Mouse (Mus musculus): ENCODE data around the gene Vmn1r189. TPM values are rescaled to one million over a fixed set of nuclear protein-coding genes. Genes with fewer than 3 reads are reported as not detected.
A peak's percentile ranks its signal among the peaks of the same experiment; 100 is the strongest.

Vmn1r189 gene
- polyA plus RNA-seq, 1 experiment: not detected

DNA sequence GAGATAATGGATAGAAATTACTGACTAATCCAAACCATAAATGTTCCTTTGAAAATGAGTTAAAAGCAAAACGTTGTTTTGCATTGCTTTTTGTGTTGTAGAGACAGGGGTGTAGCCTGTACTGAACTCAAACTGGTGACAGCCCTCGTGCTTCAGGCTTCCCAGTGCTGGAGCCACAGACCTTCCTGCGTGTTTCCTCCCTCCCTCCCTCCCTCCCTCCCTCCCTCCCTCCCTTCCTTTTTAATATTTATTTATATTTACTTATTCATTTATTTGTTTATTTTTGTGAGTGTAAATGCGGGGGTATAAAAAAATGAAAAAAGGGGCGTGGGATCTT is 54.1 kb downstream of the Vmn1r189 start:
- Histone ChIP-seq H3K4me3 (ENCODE audit: low read depth, low read length) (peak overlapping the region; percentile 93), H3K9me3 (replicated peaks; ENCODE audit: control insufficient read depth, insufficient read depth, low read length, poor library complexity, severe bottlenecking) (no peaks in the 10 kb centered on the region), H3K27me3 (ENCODE audit: control insufficient read depth, insufficient read depth, low read length, poor library complexity, severe bottlenecking) (no peaks in the 10 kb centered on the region), H3K4me1 (ENCODE audit: control insufficient read depth, insufficient read depth, low read length) (peaks cover 1% of the 10 kb centered on the region), H3K9ac (ENCODE audit: low read depth, poor library complexity, severe bottlenecking) (peak overlapping the region; percentile 54), H3K27ac (ENCODE audit: insufficient read depth, low read length) (no peak overlapping the region), H3K36me3 (ENCODE audit: control insufficient read depth, insufficient read depth, low read length, poor library complexity, severe bottlenecking) (no peaks in the 10 kb centered on the region)
- no peak for TF ChIP-seq POLR2A (IDR thresholded peaks at IDR 0.05; ENCODE audit: insufficient read depth, low read length)
- no peak for TF ChIP-seq CTCF (IDR thresholded peaks at IDR 0.05; ENCODE audit: low read depth, low read length)
- TF ChIP-seq EP300 (IDR thresholded peaks at IDR 0.05; ENCODE audit: insufficient read depth, low read depth, low read length): no peak

DNA sequence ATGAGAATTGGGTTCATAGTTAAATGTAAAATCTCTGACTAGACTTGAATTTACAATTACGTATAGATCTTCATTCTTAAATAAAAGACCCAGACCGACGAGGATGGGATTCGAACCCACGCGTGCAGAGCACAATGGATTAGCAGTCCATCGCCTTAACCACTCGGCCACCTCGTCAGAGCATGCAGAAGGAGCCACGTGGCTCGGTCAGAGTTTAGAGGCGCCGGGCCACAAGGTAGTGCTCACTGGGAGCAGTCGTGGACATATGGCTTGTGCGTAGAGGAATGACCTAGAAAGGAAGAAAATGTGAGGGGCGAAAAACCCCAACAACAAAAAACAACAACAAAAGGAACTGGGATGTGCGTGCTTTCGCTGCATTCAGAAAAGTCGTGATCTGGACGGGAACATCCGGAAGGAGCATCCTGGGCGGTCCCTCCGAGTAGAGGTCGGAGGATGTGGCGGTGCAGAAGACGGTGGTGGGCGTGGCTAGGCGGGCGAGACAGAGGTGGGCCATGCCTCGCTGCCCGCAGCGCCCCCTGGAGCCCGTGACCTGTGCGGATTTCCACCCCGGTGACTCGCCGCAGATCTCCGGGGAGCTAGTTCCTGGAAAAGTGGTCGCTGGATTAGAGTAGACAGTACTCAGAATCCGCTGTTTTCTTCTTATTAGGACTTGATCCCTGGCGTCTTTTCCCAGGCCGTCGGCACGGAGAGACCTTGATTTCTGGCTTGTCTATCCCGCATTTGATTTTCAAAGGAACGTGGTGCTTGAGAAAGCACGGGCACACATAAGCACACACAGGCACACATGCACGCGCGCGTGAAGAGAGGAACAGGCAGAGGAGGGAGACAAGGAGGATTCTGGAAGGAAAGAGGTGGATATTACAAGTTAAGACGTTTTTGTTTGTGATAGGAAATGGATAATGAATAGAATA is 54.8 kb downstream of the Vmn1r189 start:
- TF ChIP-seq POLR2A (IDR thresholded peaks at IDR 0.05; ENCODE audit: insufficient read depth, low read length): no peak
- no peak for TF ChIP-seq EP300 (IDR thresholded peaks at IDR 0.05; ENCODE audit: insufficient read depth, low read depth, low read length)
- peak; percentile 62 for TF ChIP-seq CTCF (IDR thresholded peaks at IDR 0.05; ENCODE audit: low read depth, low read length)
- Histone ChIP-seq H3K36me3 (ENCODE audit: control insufficient read depth, insufficient read depth, low read length, poor library complexity, severe bottlenecking) (no peaks in the 10 kb centered on the region), H3K27ac (ENCODE audit: insufficient read depth, low read length) (peak overlapping the region; percentile 15; the same call in 1 of the 2 replicates), H3K4me3 (ENCODE audit: low read depth, low read length) (peak overlapping the region; percentile 93), H3K9me3 (replicated peaks; ENCODE audit: control insufficient read depth, insufficient read depth, low read length, poor library complexity, severe bottlenecking) (no peaks in the 10 kb centered on the region), H3K4me1 (ENCODE audit: control insufficient read depth, insufficient read depth, low read length) (peaks cover 1% of the 10 kb centered on the region), H3K9ac (ENCODE audit: low read depth, poor library complexity, severe bottlenecking) (peak overlapping the region; percentile 54), H3K27me3 (ENCODE audit: control insufficient read depth, insufficient read depth, low read length, poor library complexity, severe bottlenecking) (no peaks in the 10 kb centered on the region)

Other genes starting within 250 kb of the Vmn1r189 start
- 8.1 and 11.5 TPM in 2 replicates for gene Zfp184, start 160.7 kb downstream of the Vmn1r189 start, polyA plus RNA-seq (2011; ENCODE audit: insufficient read depth, insufficient read length, low read depth, missing spikeins)
- gene Pom121l2, start 124.6 kb downstream of the Vmn1r189 start, polyA plus RNA-seq (2011; ENCODE audit: insufficient read depth, insufficient read length, low read depth, missing spikeins): not detected in 2 replicates
- gene Prss16, start 96.1 kb downstream of the Vmn1r189 start, polyA plus RNA-seq (2011; ENCODE audit: insufficient read depth, insufficient read length, low read depth, missing spikeins): 4.1 and 6.9 TPM in 2 replicates
- 13.0 and 17.2 TPM in 2 replicates for gene Hist1h2ah, start 70.3 kb downstream of the Vmn1r189 start, polyA plus RNA-seq (2011; ENCODE audit: insufficient read depth, insufficient read length, low read depth, missing spikeins)
- gene Hist1h2bk, start 70.0 kb downstream of the Vmn1r189 start, polyA plus RNA-seq (2011; ENCODE audit: insufficient read depth, insufficient read length, low read depth, missing spikeins): 54.4 and 58.6 TPM in 2 replicates
- gene Hist1h4i, start 64.5 kb downstream of the Vmn1r189 start, polyA plus RNA-seq (2011; ENCODE audit: insufficient read depth, insufficient read length, low read depth, missing spikeins): 5.6 and 6.5 TPM in 2 replicates
- 6.3 and 7.9 TPM in 2 replicates for gene Hist1h2ag, start 62.9 kb downstream of the Vmn1r189 start, polyA plus RNA-seq (2011; ENCODE audit: insufficient read depth, insufficient read length, low read depth, missing spikeins)
- gene Hist1h2bj, start 62.6 kb downstream of the Vmn1r189 start, polyA plus RNA-seq (2011; ENCODE audit: insufficient read depth, insufficient read length, low read depth, missing spikeins): 14.6 and 19.9 TPM in 2 replicates
- not detected in 2 replicates for gene Vmn1r188, start 21.4 kb downstream of the Vmn1r189 start, polyA plus RNA-seq (2011; ENCODE audit: insufficient read depth, insufficient read length, low read depth, missing spikeins)
- not detected in 2 replicates for gene Vmn1r191, start 78.1 kb upstream of the Vmn1r189 start, polyA plus RNA-seq (2011; ENCODE audit: insufficient read depth, insufficient read length, low read depth, missing spikeins)
- gene Vmn1r192, start 85.3 kb upstream of the Vmn1r189 start, polyA plus RNA-seq (2011; ENCODE audit: insufficient read depth, insufficient read length, low read depth, missing spikeins): not detected in 2 replicates
- not detected in 2 replicates for gene Vmn1r193, start 117.3 kb upstream of the Vmn1r189 start, polyA plus RNA-seq (2011; ENCODE audit: insufficient read depth, insufficient read length, low read depth, missing spikeins)
- gene Vmn1r194, start 138.4 kb upstream of the Vmn1r189 start, polyA plus RNA-seq (2011; ENCODE audit: insufficient read depth, insufficient read length, low read depth, missing spikeins): not detected in 2 replicates
- not detected in 2 replicates for gene Vmn1r195, start 164.7 kb upstream of the Vmn1r189 start, polyA plus RNA-seq (2011; ENCODE audit: insufficient read depth, insufficient read length, low read depth, missing spikeins)
- not detected in 2 replicates for gene Vmn1r196, start 184.1 kb upstream of the Vmn1r189 start, polyA plus RNA-seq (2011; ENCODE audit: insufficient read depth, insufficient read length, low read depth, missing spikeins)
- gene Vmn1r197, start 218.8 kb upstream of the Vmn1r189 start, polyA plus RNA-seq (2011; ENCODE audit: insufficient read depth, insufficient read length, low read depth, missing spikeins): 0.12 TPM in 1 of 2 replicates, not detected in the other
- gene Vmn1r198, start 244.5 kb upstream of the Vmn1r189 start, polyA plus RNA-seq (2011; ENCODE audit: insufficient read depth, insufficient read length, low read depth, missing spikeins): not detected in 2 replicates

Data from ES-Bruce4 (cell line).